Mouse (Mus musculus): ENCODE measurements around the gene Serpinb11.

Gene Serpinb11

DNA sequence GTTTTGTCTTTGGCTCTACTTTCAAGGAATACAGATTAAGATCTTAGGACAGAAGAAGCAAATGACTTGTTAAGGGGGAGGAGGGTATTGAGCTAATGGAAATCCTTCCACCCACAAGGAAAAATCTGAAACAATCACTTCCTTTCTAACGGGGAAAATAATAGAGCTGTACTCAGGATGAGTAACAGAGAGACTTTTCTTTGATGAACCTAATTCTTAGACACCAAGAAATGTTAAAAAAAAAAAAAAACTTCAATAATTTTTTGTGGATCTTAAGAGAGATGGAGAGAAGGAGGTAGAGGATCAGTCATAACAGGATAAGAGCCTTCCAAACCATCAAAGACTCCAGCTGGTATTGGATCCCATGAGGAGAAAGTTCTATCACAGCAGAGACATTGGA is at the start of gene Serpinb11:
TSS of gene Serpinb11 (plus strand) at position 301 of the 400 bp plus-strand sequence.
- DNase-seq (ENCODE audit: low spot score) = no peak

DNA sequence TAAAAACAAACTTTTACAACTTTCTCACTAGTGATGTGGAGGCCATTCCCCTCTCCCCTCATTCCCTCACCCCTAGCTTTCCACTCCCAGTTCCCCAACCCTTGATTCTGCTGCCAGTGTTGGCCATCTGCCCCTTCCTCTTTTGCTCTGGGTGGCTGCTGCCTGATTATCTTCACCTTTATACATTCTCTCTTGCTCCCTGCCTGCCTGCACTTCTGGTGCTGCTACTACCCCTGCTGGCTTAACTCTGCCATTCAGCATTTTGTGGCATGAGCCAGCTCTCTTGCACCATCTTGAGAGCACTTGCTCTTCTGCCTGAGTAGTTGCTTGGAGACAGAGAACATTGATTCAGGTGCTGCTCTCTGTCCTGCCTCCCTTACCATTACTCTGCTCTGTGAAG is 15.0 kb upstream of the Serpinb11 start:
- no peak for DNase-seq (ENCODE audit: low spot score)

DNA sequence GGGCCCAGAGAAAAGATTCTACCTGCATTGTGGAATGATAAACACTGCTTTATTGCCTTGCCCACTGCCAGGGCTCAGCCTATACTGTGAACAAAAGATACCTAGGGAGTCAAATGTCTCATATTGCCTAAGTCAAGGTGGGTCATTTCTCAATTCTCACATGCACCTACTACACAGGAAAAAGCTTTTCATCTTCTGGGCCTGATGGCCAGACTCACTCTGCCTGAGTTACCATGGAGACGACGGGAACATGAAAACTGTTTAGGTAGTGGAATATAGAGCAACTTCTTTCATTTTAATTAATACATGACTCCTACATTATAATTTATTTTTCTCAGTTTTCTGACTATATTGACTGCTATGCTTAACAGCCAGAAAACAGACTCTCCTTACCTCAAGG is 14.2 kb upstream of the Serpinb11 start:
- DNase-seq (ENCODE audit: low spot score) = no peak

- no peak for DNase-seq (ENCODE audit: low spot score)
These were observed 10.6 kb upstream of the Serpinb11 start for GRCm38 (mm10) chr1:107350392-107350791.

- DNase-seq (ENCODE audit: low spot score) = no peak
These were observed 9.9 kb upstream of the Serpinb11 start for GRCm38 (mm10) chr1:107351115-107351514.

DNA sequence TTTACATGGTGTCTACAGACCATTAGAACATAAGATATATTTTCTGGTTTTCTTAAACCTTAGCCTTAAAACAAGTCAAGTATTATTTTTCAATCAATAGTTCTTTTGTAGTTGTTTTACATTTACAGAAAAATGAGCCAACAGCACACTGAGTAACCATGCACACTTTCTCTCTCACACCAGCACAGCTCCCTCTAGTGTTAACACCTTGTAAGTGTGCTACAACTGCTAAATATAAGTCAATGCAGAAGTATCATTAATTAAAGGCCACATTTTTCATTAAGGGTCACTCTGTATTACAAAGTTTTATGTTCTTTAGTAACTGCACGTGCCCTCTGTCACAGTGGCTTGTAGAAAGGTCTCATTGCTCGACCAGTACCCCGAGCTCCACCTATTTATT is 8.0 kb upstream of the Serpinb11 start:
- DNase-seq (ENCODE audit: low spot score) = no peak

DNA sequence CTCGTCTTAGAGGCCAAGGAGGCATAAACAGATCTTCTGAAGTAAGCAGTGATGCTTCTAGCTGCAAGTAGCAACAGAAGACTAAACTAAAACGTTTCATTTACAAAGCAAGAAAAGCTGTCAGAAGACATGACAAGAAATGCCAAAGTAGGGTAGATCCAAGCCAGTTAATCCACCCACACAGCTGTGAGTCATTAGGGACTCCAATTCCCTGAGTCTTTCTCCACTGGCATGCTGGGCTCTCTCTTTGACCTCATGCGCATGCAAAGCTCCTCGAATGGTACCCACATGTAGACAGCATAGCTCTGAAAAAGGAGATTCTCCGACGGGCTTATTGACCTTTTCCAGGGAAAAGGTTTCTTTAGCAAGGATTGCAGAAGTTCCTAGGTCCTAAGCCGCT is 5.0 kb downstream of the Serpinb11 start:
- DNase-seq (ENCODE audit: low spot score) = no peak

- no peak for DNase-seq (ENCODE audit: low spot score)
These were observed 7.9 kb downstream of the Serpinb11 start for GRCm38 (mm10) chr1:107368944-107369343.

- DNase-seq (ENCODE audit: low spot score) = no peak
These were observed 16.0 kb downstream of the Serpinb11 start for GRCm38 (mm10) chr1:107376952-107377351.

DNA sequence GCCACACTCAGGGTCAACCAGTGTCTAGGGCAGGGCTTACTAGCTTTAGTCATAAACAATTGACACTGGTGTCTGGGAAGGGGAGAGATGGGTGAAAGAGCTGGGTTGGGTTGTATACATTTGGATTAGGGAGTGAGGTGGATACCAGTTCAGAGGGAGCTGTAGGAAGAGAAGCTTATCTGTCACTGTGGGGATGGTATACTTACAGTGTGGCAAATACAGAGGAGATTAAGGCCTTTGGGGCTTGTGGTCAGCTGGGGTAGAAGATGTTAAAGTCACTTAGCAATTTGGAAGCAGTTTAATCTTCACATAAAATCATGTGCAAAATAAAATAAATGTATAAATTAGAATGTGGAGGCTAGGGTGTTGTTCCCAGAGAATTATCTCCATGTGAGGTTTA is 17.4 kb downstream of the Serpinb11 start:
- DNase-seq (ENCODE audit: low spot score) = no peak

DNA sequence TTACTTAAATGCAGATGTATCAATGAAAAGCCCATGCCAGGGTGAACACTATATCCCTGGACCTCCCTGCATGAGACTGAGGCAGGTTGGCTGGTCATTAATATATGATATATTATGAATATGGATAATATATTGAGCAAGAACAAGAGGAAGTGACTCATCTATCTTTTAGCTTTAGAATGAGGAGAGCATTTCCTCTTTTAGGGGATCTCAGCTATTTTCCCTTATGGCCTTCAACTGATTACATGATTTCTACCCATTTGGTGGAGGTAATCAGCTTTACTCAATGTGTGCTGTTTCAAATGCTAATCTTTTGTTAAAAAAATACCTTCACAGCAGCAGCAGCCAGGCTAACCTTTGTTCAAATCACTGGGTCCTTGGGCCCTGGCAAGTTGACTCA is 20.5 kb downstream of the Serpinb11 start:
- no peak for DNase-seq (ENCODE audit: low spot score)

- no peak for DNase-seq (ENCODE audit: low spot score)
These were observed 21.4 kb downstream of the Serpinb11 start for GRCm38 (mm10) chr1:107382404-107382803.

GRCm38 (mm10) chr1:107384532-107384931 is 23.5 kb downstream of the Serpinb11 start:
- no peak for DNase-seq (ENCODE audit: low spot score)

DNA sequence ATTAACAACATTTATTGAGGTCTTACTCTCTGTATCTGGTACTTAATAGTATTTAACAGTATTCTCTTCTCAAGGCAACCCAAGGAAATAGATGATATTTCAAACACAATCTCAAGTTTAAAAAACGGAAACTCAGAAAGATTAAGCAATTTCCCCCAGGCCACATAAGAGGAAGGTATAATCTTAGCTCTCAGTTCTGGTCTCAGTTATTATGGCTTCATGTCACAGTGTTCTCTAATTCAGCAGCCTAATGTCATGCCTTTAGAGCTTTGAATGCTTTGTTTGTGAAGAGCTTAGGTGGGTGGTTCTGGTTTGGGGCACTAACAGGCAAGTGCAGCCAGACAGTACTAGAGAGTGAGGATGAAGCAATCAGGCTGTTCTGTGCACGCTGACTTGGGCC is 28.8 kb downstream of the Serpinb11 start:
- no peak for DNase-seq (ENCODE audit: low spot score)

DNA sequence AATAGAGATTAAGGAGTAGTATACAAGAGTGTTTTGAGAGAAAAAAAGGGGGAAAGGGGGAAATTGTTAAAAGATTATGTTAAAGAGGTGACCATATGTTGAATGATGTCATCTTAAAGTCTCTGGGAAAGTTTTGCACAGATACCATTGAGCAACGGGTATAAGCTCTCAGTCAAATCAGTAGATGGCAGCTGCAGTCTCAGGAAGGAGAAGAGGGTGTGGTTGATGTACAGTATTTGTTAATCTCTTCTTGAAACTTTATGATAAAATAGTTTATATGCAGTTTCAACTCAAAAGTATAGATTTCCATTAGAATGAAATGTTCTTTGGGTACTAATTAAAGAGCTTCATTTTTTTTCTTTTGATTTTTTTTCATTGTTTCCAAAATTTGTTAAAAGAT is 36.5 kb downstream of the Serpinb11 start:
- no peak for DNase-seq (ENCODE audit: low spot score)

GRCm38 (mm10) chr1:107399355-107399754 is 38.4 kb downstream of the Serpinb11 start, which contains the start of gene Serpinb7:
Gene Serpinb7 (plus strand): TSS chr1:107399655.
- DNase-seq (ENCODE audit: low spot score) = no peak

- no peak for DNase-seq (ENCODE audit: low spot score)
These were observed 41.1 kb downstream of the Serpinb11 start for GRCm38 (mm10) chr1:107402082-107402481.

DNA sequence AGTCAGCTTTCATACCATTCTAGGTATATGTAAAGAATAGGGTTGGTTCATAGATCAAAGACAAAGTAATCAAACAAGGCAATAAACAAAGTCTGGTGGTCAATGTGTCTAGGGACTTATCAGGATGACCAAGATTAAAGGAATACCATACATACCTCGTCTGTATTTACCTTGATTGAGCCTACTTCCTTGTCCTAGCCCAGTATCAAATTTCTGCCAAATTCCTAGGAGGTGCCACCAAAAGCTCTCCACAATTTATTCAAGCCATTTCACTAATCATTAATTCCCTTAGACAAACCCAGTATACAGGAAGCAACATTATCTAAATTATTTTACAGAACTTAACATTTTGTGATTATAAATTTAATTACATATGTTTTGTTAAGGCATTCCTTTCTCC is 53.7 kb downstream of the Serpinb11 start:
- DNase-seq (ENCODE audit: low spot score) = no peak

DNA sequence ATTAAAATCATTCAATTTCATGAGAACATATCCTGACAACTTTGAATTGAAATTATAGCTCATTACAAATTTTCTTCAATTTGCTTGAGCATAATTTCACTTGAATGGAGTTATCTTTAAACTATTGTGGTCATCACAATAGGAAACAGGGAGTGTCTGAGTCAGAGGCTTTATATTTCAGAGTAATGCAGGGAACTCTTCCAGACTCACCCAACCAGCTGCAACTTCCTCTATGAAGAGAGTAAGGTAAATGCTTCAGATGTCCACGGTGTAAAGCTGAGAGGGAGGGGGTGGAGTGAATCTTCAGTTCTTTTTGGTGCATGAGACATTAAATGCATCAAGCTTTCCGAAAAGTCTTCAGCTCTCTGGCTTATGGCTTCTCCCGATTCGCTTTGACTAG is 61.5 kb downstream of the Serpinb11 start:
- DNase-seq (ENCODE audit: low spot score) = no peak
